Comparison of ENCODE assay signal across 19 mouse cellular contexts in the genomic region with DNA sequence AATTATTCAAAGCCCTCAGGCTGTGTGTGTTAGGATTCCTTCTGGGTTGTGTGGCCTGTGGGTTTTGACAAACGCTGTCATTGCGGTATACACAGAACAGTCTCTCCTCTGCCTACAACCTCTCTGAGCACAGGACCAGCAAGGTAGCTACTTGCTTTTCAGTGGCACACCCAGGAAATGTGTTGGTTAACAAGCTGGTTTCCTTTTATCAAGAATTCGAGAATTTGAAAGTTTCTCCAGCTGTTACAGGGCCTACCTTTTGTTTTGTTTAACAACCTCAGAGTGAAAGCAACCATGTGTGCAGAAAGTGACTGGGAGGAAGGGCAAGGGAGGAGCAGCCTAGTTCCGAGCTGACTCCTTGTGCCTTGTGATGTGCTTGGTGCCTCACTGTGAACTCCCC. TPM values are rescaled to one million over a fixed set of nuclear protein-coding genes. Genes with fewer than 3 reads are reported as not detected.
DNase-seq lines count a peak whose midpoint lies in the region; ATAC-seq lines count a peak whose summit lies in the region.
"Had no signal": no experiment of that assay in that cellular context is flagged by ENCODE, and none has a peak within 500 bp of the region (broad histone marks: within the 10 kb centered on the region; RNA-seq: fewer than 3 reads in every experiment).

No protein-coding gene starts in this region.

- H3K36me3 ChIP-seq in forebrain, embryonic 13.5 days (ENCODE audit: poor library complexity, severe bottlenecking) = no peaks in the 10 kb centered on the region
- H3K36me3 ChIP-seq: hindbrain, embryonic 13.5 days; limb, embryonic 15.5 days; stomach, embryonic 15.5 days had no signal

- no peak overlapping the region for H3K4me3 ChIP-seq in forebrain, embryonic 13.5 days
- H3K4me3 ChIP-seq: heart, embryonic 15.5 days; hindbrain, embryonic 13.5 days; limb, embryonic 15.5 days; stomach, embryonic 15.5 days had no signal

- H3K27me3 ChIP-seq in forebrain, embryonic 13.5 days = peaks cover 38% of the 10 kb centered on the region

- peak; percentile 70 for ATAC-seq in activated CD4-positive, CD25-positive, alpha-beta regulatory T cell, adult 4 months
- ATAC-seq in forebrain, embryonic 13.5 days = no peak

- H3K4me1 ChIP-seq in forebrain, embryonic 13.5 days = no peaks in the 10 kb centered on the region

- H3K27ac ChIP-seq in forebrain, embryonic 13.5 days = no peak overlapping the region
- H3K27ac ChIP-seq: heart, embryonic 15.5 days; hindbrain, embryonic 13.5 days; limb, embryonic 15.5 days; stomach, embryonic 15.5 days had no signal

- no peaks in the 10 kb centered on the region for H3K9me3 ChIP-seq in forebrain, embryonic 13.5 days (replicated peaks)
- H3K9me3 ChIP-seq: heart, embryonic 15.5 days; hindbrain, embryonic 13.5 days; limb, embryonic 15.5 days; stomach, embryonic 15.5 days had no signal

- 43% methylated on average over 4 of the region's 4 CpGs for WGBS in forebrain, embryonic 13.5 days

- no peak overlapping the region for H3K4me2 ChIP-seq in forebrain, embryonic 13.5 days
- H3K4me2 ChIP-seq: heart, embryonic 15.5 days; hindbrain, embryonic 13.5 days; limb, embryonic 15.5 days; stomach, embryonic 15.5 days had no signal

- DNase-seq in 3T3-L1 (ENCODE audit: low read depth, low spot score) = peak; percentile 12
- DNase-seq in CD4-positive helper T cell, adult 2 months (ENCODE audit: low read depth, low spot score) = peak; percentile 87
- DNase-seq in thymus, postnatal 0 days (ENCODE audit: low spot score) = peak; percentile 78
- no peak for DNase-seq in embryo, embryonic 9.5 days (ENCODE audit: extremely low spot score)
- DNase-seq in retina, embryonic 14.5 days (ENCODE audit: low spot score) = no peak
- DNase-seq: adrenal gland, postnatal 14 days; cerebellum, adult 8-10 months; embryo, embryonic 11 days; kidney, adult 11 months; kidney, postnatal 25 days; lung, adult 18-20 months; midbrain, embryonic 14.5 days; right cerebral cortex, postnatal 4 days had no signal

- no peak overlapping the region for H3K9ac ChIP-seq in forebrain, embryonic 13.5 days
- H3K9ac ChIP-seq: heart, embryonic 15.5 days; hindbrain, embryonic 13.5 days; limb, embryonic 15.5 days; stomach, embryonic 15.5 days had no signal

RNA-seq across cellular contexts. Expression of a gene that starts 3.7 kb away (rescaled TPM):
- 10 to 100 TPM; 28.0 to 37.3 TPM for polyA plus RNA-seq in activated CD4-positive, CD25-positive, alpha-beta regulatory T cell, adult 4 months (2017; shearing (Covaris generic))
- 8.9 and 10.6 TPM in 2 replicates for polyA plus RNA-seq in thymus, postnatal 0 days (2015; fragmentation: Nextera tagmentation; extraction: Ambion mirVana)
- 0.18 and 0.30 TPM in 2 replicates for polyA plus RNA-seq in forebrain, embryonic 13.5 days (2015; fragmentation: Nextera tagmentation; extraction: Ambion mirVana)

RNA-seq across cellular contexts. Expression of a gene that starts 37.1 kb away (rescaled TPM):
- not detected for polyA plus RNA-seq in activated CD4-positive, CD25-positive, alpha-beta regulatory T cell, adult 4 months (2017; shearing (Covaris generic))
- polyA plus RNA-seq in thymus, postnatal 0 days (2015; fragmentation: Nextera tagmentation; extraction: Ambion mirVana) = 1.0 and 1.7 TPM in 2 replicates
- 0.25 and 0.40 TPM in 2 replicates for polyA plus RNA-seq in forebrain, embryonic 13.5 days (2015; fragmentation: Nextera tagmentation; extraction: Ambion mirVana)

RNA-seq across cellular contexts. Expression of a gene that starts 39.2 kb away (rescaled TPM):
- polyA plus RNA-seq in activated CD4-positive, CD25-positive, alpha-beta regulatory T cell, adult 4 months (2017; shearing (Covaris generic)) = 10 to 100 TPM; 34.6 to 37.7 TPM
- polyA plus RNA-seq in thymus, postnatal 0 days (2015; fragmentation: Nextera tagmentation; extraction: Ambion mirVana) = 36.1 and 37.6 TPM in 2 replicates
- 28.1 and 35.9 TPM in 2 replicates for polyA plus RNA-seq in forebrain, embryonic 13.5 days (2015; fragmentation: Nextera tagmentation; extraction: Ambion mirVana)

RNA-seq across cellular contexts. Expression of a gene that starts 44.2 kb away (rescaled TPM):
- polyA plus RNA-seq in activated CD4-positive, CD25-positive, alpha-beta regulatory T cell, adult 4 months (2017; shearing (Covaris generic)) = 10 to 100 TPM; 16.2 to 24.2 TPM
- 5.8 and 7.7 TPM in 2 replicates for polyA plus RNA-seq in thymus, postnatal 0 days (2015; fragmentation: Nextera tagmentation; extraction: Ambion mirVana)
- 9.3 and 10.2 TPM in 2 replicates for polyA plus RNA-seq in forebrain, embryonic 13.5 days (2015; fragmentation: Nextera tagmentation; extraction: Ambion mirVana)

RNA-seq across cellular contexts. Expression of a gene that starts 55.5 kb away (rescaled TPM):
- polyA plus RNA-seq in activated CD4-positive, CD25-positive, alpha-beta regulatory T cell, adult 4 months (2017; shearing (Covaris generic)) = under 1 TPM in 1 of 2 experiments, not detected in 1; 0.25 TPM
- polyA plus RNA-seq in thymus, postnatal 0 days (2015; fragmentation: Nextera tagmentation; extraction: Ambion mirVana) = 0.26 and 0.39 TPM in 2 replicates
- polyA plus RNA-seq in forebrain, embryonic 13.5 days (2015; fragmentation: Nextera tagmentation; extraction: Ambion mirVana) = 0.22 and 0.42 TPM in 2 replicates

Comparison
In these comparisons a context has a peak if more than half of its experiments do, and no peak if none do; other contexts are left out.
1. DNase-seq: peak in 3T3-L1 (single experiment), CD4-positive helper T cell, adult 2 months (single experiment) and thymus, postnatal 0 days (single experiment); none in embryo, embryonic 9.5 days (single experiment) and retina, embryonic 14.5 days (single experiment).